Mouse (Mus musculus) monocyte, adult 5-6 weeks (primary cell): ENCODE measurements around the gene Gm45140. TPM values are rescaled to one million over a fixed set of nuclear protein-coding genes. Genes with fewer than 3 reads are reported as not detected.
A peak's percentile ranks its signal among the peaks of the same experiment; 100 is the strongest.

Experiments used
- ATAC-seq: fragments of 153-309, 156-312 bp; replicated peaks from 2 replicates; pipeline ENCODE4 v1.8.0; 2017; ENCODE audit warnings: mild to moderate bottlenecking; ENCODE audit not compliant: low TSS enrichment, insufficient number of reproducible peaks, severe bottlenecking, poor library complexity, low FRiP score
- total RNA-seq: library from RNA; stranded (forward); fragments of 200-1000, 200-491, 200-594 nt; gene quantifications from 3 replicates; pipeline ENCODE4 v1.2.3, GENCODE M21; 2017

Gm45140 gene
- total RNA-seq, 1 experiment from 2014 or later, result 45.6 TPM

DNA sequence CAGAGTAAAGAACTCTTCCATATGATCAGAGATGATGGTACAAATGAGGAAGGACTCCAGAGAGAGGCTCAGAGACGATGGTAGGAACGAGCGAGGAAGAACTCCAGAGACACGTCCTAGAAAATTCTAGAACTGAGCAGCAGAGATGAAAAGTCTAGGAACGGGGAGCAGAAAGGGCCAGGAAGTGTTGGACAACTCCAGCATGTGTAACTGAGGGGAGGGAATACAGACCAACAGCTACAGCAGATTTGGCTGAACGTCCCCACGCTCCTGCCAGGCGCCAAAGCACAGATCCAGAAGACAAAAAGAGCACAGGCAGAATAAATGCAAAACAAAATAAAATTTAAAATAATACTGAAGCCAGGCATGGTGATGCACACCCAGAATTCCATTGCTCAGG, 78.7 kb downstream of the Gm45140 start:
- ATAC-seq, result no peak

DNA sequence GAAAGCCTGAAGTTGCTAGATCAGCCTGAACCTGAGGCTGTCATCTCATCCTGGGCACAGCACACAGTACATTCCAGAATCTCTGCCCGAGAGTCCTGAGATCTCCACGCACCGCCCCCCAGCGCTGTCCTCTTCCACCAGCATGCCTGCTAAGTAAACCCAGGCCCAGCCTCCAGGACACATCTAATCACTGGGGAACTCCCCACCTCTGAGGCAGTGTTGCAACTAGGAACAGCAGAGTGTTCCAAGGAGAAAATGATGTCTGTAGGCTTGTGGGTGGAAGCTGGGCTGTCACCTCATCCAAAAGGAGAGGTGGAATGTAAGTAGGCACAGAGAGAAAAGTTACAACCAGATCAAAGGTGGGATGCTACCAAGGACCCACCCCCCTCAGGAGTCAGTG, 80.4 kb downstream of the Gm45140 start:
- no peak for ATAC-seq

DNA sequence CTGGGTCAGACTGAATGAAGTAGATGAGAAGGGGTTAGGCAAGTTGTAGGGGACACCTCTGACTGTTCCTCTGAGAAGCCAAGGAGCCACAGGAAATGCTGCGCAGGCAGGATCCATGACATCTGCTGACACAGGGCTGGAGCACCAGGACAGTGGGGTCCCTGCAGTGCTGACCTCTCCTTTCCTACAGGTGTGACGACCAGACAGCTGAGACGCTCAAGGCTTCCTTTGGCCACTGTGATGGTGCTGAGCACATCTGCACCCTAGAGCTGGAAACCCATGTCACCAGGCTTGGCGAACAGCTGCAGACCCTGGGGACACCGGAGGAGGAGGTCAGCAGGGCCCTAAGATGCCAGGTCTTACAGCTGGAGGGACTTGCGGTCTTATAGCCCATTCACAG, 84.0 kb downstream of the Gm45140 start:
- no peak for ATAC-seq

DNA sequence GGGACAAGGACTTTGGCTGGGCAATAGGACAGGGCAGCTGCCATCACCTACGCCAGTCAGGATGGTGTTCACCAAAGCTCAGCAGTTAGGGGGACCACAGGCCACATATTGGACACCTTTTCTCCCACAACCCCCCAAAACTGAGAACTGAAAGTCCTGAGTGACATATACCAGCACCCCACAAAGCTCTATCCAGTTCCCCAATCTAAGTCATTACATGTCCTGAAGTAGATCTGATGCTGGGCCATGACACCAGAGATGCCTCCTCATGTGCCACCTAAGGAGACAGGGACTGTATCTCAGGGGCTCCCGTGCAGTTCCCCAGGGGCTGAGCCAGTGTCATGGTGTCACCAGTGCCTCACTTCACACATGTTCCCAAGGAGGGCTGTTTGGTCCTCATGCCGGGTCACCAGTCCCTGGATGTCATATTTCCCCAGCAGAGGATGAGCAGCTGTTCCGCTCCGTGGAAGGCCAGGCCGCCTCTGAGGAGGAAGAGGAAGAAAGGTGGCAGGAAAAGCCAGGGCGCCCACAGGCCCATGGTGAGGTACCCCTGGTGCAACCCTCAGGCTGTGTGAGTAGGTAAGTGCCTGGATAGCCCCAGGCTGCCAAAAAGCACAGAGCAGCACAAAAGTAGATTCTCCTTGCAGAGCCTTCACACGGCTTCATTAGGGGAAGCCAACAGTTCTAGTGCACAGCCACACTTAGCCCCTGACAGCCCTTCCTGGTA, 85.2 kb downstream of the Gm45140 start:
- no peak for ATAC-seq

DNA sequence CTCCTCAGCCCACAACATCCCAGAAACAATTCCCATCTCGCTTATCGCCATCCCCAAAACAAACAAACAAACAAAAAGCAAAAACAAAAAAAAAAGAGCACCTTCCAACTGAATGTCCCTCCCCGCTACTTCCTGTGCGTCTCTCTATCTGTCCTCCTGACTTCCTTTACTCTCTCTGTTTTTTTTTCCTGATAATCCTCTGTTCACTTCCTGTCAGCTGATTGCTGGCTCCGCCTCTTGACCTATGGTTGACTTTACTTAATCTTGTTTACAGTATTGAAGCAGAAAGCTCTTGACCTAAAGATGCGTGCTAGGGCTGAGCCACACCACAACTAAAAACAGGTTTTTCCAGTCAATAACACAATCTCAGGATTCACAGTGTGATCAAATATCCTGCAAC, 87.1 kb downstream of the Gm45140 start:
- ATAC-seq, result no peak

DNA sequence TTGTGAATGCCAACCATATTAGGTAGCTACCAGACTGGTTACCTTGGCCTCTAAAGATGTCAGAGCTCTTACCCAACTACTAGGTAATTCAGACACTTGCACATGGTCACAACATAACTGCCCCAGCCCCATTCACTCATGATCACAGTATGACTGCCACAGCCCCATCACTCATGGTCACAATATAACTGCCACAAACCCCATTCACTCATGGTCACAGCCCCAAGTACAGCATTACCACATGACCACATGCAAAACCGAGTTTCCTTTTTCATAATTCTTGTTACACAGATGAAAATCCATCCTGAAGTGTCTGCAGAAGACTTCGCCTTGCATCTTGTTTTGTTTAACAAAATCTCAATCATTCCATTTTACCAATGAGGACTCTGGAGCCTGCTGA, 87.5 kb downstream of the Gm45140 start:
- no peak for ATAC-seq

DNA sequence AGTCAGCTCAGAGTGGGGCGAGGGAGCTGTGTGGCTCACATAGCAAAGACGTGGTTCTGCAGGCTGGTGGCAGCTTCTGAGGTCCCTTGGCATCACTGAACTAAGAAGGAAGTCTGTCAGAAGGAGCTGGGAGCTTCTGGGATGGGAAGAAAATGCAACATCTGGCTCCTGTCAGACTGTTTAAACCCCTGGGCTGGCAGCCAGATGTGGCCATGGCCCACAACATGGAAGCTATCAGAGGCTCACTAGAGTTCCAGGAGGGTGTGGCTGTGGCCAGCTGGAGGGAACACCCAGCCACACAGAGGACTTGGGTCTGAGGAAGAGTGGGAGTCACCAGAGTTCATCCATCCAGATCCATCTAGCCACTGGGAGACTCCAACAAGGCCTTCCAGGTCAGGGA, 88.7 kb downstream of the Gm45140 start:
- no peak for ATAC-seq

DNA sequence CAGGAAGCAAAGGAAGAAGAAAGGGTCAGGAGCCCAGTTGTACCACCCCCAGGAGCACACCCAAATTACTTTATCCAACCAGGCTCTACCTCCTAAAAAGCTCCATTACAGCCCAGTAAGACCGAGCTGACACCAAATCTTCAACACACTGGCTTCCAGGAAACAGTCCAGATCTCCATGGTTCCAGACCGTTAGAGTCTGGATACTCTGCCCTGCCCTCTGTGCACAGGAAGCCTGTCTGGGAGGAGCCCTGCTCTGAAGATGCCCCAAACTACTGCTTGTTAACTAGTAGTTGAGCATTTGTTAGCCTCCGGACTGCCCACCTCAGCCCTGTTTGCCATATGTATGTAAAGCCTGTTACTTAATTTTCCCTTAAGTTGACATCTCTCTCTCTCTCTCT, 89.5 kb downstream of the Gm45140 start:
- no peak for ATAC-seq

DNA sequence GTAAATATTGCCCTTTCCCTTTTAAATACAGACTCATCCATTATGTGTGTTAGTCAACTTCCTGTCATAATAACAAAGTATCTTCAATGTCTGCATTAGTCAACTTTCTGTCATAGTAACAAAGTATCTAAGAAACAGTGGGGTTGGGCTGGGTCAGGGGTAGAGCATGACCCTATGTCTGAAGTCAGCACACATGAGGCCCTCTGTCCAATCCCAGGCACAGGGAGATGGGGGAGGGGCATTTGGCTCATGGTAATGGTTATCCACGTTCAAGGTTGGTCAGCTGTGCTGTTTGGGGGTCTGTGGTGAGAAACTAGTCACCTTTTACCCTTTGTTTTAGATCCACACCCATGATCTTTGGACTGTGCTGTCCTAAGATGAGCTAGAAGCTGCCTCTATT, 90.3 kb downstream of the Gm45140 start:
- no peak for ATAC-seq

DNA sequence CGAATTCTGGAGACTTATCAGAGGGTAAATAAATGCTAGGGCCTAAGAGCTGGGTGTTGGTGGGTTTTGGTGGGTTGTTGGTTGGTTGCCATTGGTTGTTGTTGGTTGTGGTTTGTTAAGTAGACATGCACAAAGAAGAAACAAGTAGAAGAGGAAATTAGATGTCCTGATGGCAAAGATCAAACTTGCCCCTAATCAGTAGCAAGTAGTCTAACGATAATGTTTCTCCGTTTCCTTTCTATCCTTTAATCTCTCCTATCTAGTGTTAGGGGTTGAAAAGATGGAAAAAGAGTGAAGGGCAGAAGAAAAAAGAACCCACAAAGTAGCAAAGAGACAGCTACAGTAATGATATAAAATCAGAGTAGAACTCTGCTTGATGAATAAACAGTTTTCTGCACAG, 91.0 kb downstream of the Gm45140 start:
- no peak for ATAC-seq

DNA sequence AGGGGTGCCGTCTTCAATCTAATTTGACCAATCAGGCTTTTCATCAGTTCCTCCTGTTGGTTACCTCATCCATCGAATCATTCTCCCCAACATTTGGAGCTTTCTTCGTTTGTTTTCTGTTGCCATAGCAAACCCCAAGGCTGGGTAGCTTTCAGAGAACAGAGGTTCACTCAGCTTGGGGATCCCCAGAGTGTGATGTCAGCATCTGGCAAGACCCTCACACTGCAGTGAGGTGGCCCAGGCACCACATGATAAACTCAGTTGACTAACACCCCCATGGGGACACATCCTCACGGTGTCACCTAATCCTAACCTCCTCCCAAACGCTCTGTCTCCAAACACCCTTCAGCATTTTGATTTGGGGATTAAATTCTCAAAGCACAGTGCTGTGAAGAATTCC, 92.3 kb downstream of the Gm45140 start:
- no peak for ATAC-seq

DNA sequence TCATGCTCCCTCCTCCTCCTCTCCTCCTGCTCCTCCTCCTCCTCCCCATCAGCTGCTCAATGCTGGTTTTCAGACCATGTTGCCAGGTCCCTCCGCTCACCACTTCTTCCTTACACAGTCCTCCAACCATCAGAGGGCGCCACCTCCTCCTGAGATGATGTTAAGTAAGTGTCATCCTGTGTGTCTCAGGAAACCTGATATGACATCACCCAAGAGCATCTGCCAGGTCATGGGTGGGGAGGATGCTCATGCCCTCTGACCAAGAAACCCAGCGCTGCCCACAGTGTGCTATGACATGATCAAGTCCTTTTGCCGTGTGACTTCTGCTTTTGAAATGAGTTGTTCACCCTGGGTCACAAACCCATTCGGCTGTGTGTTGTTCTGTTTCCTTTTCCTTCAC, 92.8 kb downstream of the Gm45140 start:
- peak; percentile 67 for ATAC-seq

DNA sequence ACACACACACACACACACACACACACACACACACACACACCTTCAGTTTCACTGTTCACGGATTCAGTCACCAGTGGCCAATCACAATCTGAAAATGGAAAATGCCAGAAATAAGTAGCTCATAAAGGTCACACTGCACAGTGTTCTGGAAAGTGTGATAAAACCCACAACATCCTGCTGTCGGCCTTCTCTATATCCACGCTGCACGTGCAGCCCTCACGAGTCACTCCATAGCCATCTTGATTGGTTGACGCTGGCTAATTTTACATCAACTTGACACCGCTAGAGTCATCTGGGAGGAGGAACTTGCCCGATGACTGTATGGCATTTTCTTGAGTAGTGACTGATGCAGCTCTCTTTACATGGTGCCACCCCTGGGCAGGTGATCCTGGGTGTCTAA, 93.6 kb downstream of the Gm45140 start:
- no peak for ATAC-seq

DNA sequence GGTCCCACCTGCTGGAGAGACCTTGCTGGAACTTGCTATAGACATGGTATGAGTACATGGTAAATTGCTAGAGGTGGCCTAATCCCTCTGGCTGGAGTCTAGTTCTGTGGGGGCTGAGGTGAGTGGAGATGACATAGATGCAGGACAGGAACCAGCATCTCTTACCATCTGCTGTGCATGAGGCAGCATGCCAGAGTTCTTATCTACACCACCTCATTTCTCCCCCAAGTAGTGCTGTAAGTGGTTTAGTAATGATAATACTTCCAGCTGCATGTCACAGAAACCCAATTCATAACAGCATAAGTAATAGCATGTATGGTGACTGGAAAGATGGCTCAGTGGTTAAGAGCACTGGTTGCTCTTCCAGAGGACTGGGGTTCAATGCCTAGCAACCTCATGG, 95.1 kb downstream of the Gm45140 start:
- ATAC-seq, result no peak

DNA sequence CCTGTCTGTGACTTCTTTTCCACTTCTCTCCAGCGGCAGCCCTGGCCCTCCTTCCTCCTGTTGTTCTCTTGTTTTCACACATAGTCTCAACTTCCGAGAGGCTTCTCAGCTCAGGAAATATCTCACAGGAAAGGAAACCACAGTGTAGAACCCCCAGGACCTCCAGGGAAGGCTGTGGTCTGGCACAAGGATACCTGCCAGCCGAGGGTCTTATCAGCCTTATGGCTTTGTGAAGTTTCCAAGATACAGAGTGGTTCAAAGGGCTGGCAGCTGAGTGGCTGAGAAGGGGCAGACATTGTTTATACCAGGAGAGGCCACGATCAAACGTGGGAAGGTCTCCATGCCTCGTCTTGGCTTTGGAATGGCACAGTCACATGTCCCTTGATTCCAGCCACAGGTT, 95.7 kb downstream of the Gm45140 start:
- no peak for ATAC-seq

Other genes starting within 250 kb of the Gm45140 start
- gene Prokr1, start 245.1 kb downstream of the Gm45140 start, total RNA-seq, result 0.67 to 2.8 TPM (median 1.9 TPM) in 3 replicates
- gene Aplf, start 163.6 kb downstream of the Gm45140 start, total RNA-seq, result 5.2 to 12.7 TPM (median 8.7 TPM) in 3 replicates
- gene Efcc1, start 104.9 kb downstream of the Gm45140 start, total RNA-seq, result not detected in 3 replicates
- 1.9 to 42.8 TPM (median 3.1 TPM) in 3 replicates for gene Gp9, start 57.7 kb downstream of the Gm45140 start, total RNA-seq
- gene Rab43, start 23.6 kb downstream of the Gm45140 start, total RNA-seq, result 33.6 to 48.6 TPM (median 34.7 TPM) in 3 replicates
- gene Isy1, start 3.0 kb upstream of the Gm45140 start, total RNA-seq, result 60.7 to 130 TPM (median 83.6 TPM) in 3 replicates
- gene Cnbp, start 15.3 kb upstream of the Gm45140 start, total RNA-seq, result 887 to 1,002 TPM (median 999 TPM) in 3 replicates
- 71.4 to 93.1 TPM (median 76.4 TPM) in 3 replicates for gene Copg1, start 52.0 kb upstream of the Gm45140 start, total RNA-seq
- 13.7 to 53.1 TPM (median 36.9 TPM) in 3 replicates for gene Hmces, start 78.1 kb upstream of the Gm45140 start, total RNA-seq
- not detected in 3 replicates for gene H1fx, start 145.8 kb upstream of the Gm45140 start, total RNA-seq
- gene Rab7, start 209.5 kb upstream of the Gm45140 start, total RNA-seq, result 113 to 127 TPM (median 126 TPM) in 3 replicates
- gene Rpn1, start 248.7 kb upstream of the Gm45140 start, total RNA-seq, result 66.8 to 91.7 TPM (median 77.6 TPM) in 3 replicates